Mouse (Mus musculus): ENCODE results near the gene Iqsec3. TPM values are rescaled to one million over a fixed set of nuclear protein-coding genes. Genes with fewer than 3 reads are reported as not detected.
A peak's percentile ranks its signal among the peaks of the same experiment; 100 is the strongest.

Iqsec3 gene
- 1 to 10 TPM; 6.9 to 10.0 (median 8.1) TPM for total RNA-seq (2022)

GRCm38 (mm10) chr6:121473093-121473821 lies at the start of gene Iqsec3:
Gene Iqsec3 (minus strand): TSS chr6:121473678.
- DNase-seq = peak; percentile 79

- DNase-seq = no peak
These were observed 48.7 kb upstream of the Iqsec3 start for GRCm38 (mm10) chr6:121522106-121522705.

GRCm38 (mm10) chr6:121521030-121521429 lies 47.6 kb upstream of the Iqsec3 start:
- DNase-seq = no peak

GRCm38 (mm10) chr6:121519896-121520295 lies 46.4 kb upstream of the Iqsec3 start:
- no peak for DNase-seq

- no peak for DNase-seq
These were observed 45.9 kb upstream of the Iqsec3 start for GRCm38 (mm10) chr6:121519266-121519810.

- DNase-seq = no peak
These were observed 44.2 kb upstream of the Iqsec3 start for GRCm38 (mm10) chr6:121517726-121518125.

- no peak for DNase-seq
These were observed 36.9 kb upstream of the Iqsec3 start for GRCm38 (mm10) chr6:121510381-121510780.

- no peak for DNase-seq
These were observed 36.4 kb upstream of the Iqsec3 start for GRCm38 (mm10) chr6:121509871-121510270.

GRCm38 (mm10) chr6:121508266-121508665 lies 34.8 kb upstream of the Iqsec3 start:
- DNase-seq = no peak

GRCm38 (mm10) chr6:121501044-121501638 lies 27.7 kb upstream of the Iqsec3 start:
- no peak for DNase-seq

GRCm38 (mm10) chr6:121499856-121500255 lies 26.4 kb upstream of the Iqsec3 start:
- no peak for DNase-seq

- no peak for DNase-seq
These were observed 25.5 kb upstream of the Iqsec3 start for GRCm38 (mm10) chr6:121498819-121499535.

GRCm38 (mm10) chr6:121495606-121496005 lies 22.1 kb upstream of the Iqsec3 start:
- no peak for DNase-seq

GRCm38 (mm10) chr6:121495026-121495425 lies 21.5 kb upstream of the Iqsec3 start:
- DNase-seq = no peak

GRCm38 (mm10) chr6:121494319-121494718 lies 20.8 kb upstream of the Iqsec3 start:
- no peak for DNase-seq

- DNase-seq = no peak
These were observed 17.9 kb upstream of the Iqsec3 start for GRCm38 (mm10) chr6:121491339-121491738.

- no peak for DNase-seq
These were observed 1.2 kb downstream of the Iqsec3 start for GRCm38 (mm10) chr6:121472273-121472672.

GRCm38 (mm10) chr6:121468235-121468634 lies 5.2 kb downstream of the Iqsec3 start:
- DNase-seq = no peak

- no peak for DNase-seq
These were observed 10.7 kb downstream of the Iqsec3 start for GRCm38 (mm10) chr6:121462628-121463340.

- DNase-seq = no peak
These were observed 16.1 kb downstream of the Iqsec3 start for GRCm38 (mm10) chr6:121457381-121457780.

- no peak for DNase-seq
These were observed 16.8 kb downstream of the Iqsec3 start for GRCm38 (mm10) chr6:121456651-121457050.
